Mouse (Mus musculus) liver, embryonic 12.5 days (tissue): ENCODE measurements around the gene Gm44790. TPM values are rescaled to one million over a fixed set of nuclear protein-coding genes. Genes with fewer than 3 reads are reported as not detected.

ENCODE experiments used
- ATAC-seq: fragments of 200-750 bp; cut with Nextera tagmentation; 2 replicates; pipeline ENCODE4 v1.8.0; 2017; ENCODE audit warnings: moderate number of reproducible peaks, mild to moderate bottlenecking, moderate library complexity
- H3K27ac ChIP-seq: fragments of 300-500 bp; sonication (generic); 2 replicates; pipeline ENCODE4 v1.5.1; 2016; ENCODE audit warnings: mild to moderate bottlenecking
- H3K27me3 ChIP-seq: fragments of 300-500 bp; sonication (generic); replicated peaks from 2 replicates; pipeline ENCODE4 v1.6.1; 2016; ENCODE audit warnings: mild to moderate bottlenecking, moderate library complexity
- H3K36me3 ChIP-seq: fragments of 300-500 bp; sonication (generic); 2 replicates; pipeline ENCODE4 v1.6.1; 2016; ENCODE audit warnings: mild to moderate bottlenecking, moderate library complexity
- H3K4me1 ChIP-seq: fragments of 300-500 bp; sonication (generic); 2 replicates; pipeline ENCODE4 v1.6.1; 2016
- H3K4me2 ChIP-seq: fragments of 300-500 bp; sonication (generic); 2 replicates; pipeline ENCODE4 v1.6.1; 2016; ENCODE audit warnings: mild to moderate bottlenecking, moderate library complexity
- H3K4me3 ChIP-seq: fragments of 300-500 bp; sonication (generic); 2 replicates; pipeline ENCODE4 v1.5.1; 2016; ENCODE audit warnings: mild to moderate bottlenecking, moderate library complexity
- H3K9ac ChIP-seq: fragments of 300-500 bp; sonication (generic); 2 replicates; pipeline ENCODE4 v1.6.1; 2016; ENCODE audit warnings: mild to moderate bottlenecking, moderate library complexity
- H3K9me3 ChIP-seq: fragments of 300-500 bp; sonication (generic); replicated peaks from 2 replicates; pipeline ENCODE4 v1.6.1; 2016; ENCODE audit warnings: mild to moderate bottlenecking, moderate library complexity
- WGBS: fragments of 180-500 bp; shearing (Covaris S2); methylation state at CpG from one replicate; pipeline ENCODE4 v1.1.7; 2016; ENCODE audit not compliant: insufficient replicate concordance; 5-methylcytosine and 5-hydroxymethylcytosine counted together
- polyA plus RNA-seq: library from polyadenylated mRNA; unstranded; fragments of >200 nt; fragmentation: Nextera tagmentation; extraction: Ambion mirVana; gene quantifications from 2 replicates; pipeline ENCODE4 v1.2.1, GENCODE M21; 2016

Gm44790 gene
- polyA plus RNA-seq, 1 experiment from 2014 or later: not detected

- peak overlapping the region; percentile 32; the same call in 1 of the 2 replicates for H3K27ac ChIP-seq
- no peaks in the 10 kb centered on the region for H3K9me3 ChIP-seq
- H3K27me3 ChIP-seq: no peaks in the 10 kb centered on the region
- ATAC-seq: no peak
- no peak overlapping the region for H3K4me3 ChIP-seq
- 52% methylated on average over 1 of the region's 1 CpGs for WGBS
- no peak overlapping the region for H3K9ac ChIP-seq
- H3K36me3 ChIP-seq: peaks cover 88% of the 10 kb centered on the region
- H3K4me1 ChIP-seq: 0 out of 2 replicates have a peak, but pooled peaks cover 4% of the 10 kb centered on the region
- H3K4me2 ChIP-seq: no peak overlapping the region
These were observed 20.6 kb downstream of the Gm44790 start for GRCm38 (mm10) chr6:86446927-86447568.

- no peak overlapping the region for H3K9ac ChIP-seq
- H3K4me2 ChIP-seq: no peak overlapping the region
- peaks cover 10% of the 10 kb centered on the region; the same call in 1 of the 2 replicates for H3K4me1 ChIP-seq
- WGBS: 77% methylated on average over 3 of the region's 3 CpGs
- H3K4me3 ChIP-seq: no peak overlapping the region
- no peak for ATAC-seq
- H3K9me3 ChIP-seq: no peaks in the 10 kb centered on the region
- no peak overlapping the region for H3K27ac ChIP-seq
- peaks cover 91% of the 10 kb centered on the region for H3K36me3 ChIP-seq
- H3K27me3 ChIP-seq: no peaks in the 10 kb centered on the region
These were observed 30.3 kb downstream of the Gm44790 start for GRCm38 (mm10) chr6:86456727-86457126.

- 75% methylated on average over 3 of the region's 3 CpGs for WGBS
- Histone ChIP-seq H3K27ac (no peak overlapping the region), H3K27me3 (no peaks in the 10 kb centered on the region), H3K4me1 (0 out of 2 replicates have a peak, but pooled peaks cover 2% of the 10 kb centered on the region), H3K9ac (no peak overlapping the region), H3K4me2 (no peak overlapping the region), H3K9me3 (no peaks in the 10 kb centered on the region), H3K4me3 (no peak overlapping the region), H3K36me3 (peaks cover 92% of the 10 kb centered on the region)
- ATAC-seq: no peak
These were observed 36.6 kb downstream of the Gm44790 start for GRCm38 (mm10) chr6:86463079-86463478.

GRCm38 (mm10) chr6:86471317-86471716 lies 44.9 kb downstream of the Gm44790 start:
- H3K4me3 ChIP-seq: peak overlapping the region; percentile 63
- H3K4me1 ChIP-seq: peaks cover 38% of the 10 kb centered on the region
- ATAC-seq: no peak
- no peaks in the 10 kb centered on the region for H3K9me3 ChIP-seq
- peak overlapping the region; percentile 87 for H3K4me2 ChIP-seq
- H3K36me3 ChIP-seq: peaks cover 39% of the 10 kb centered on the region
- peak overlapping the region; percentile 79 for H3K9ac ChIP-seq
- H3K27me3 ChIP-seq: no peaks in the 10 kb centered on the region
- peak overlapping the region; percentile 82 for H3K27ac ChIP-seq
- WGBS: 55% methylated on average over 3 of the region's 3 CpGs

GRCm38 (mm10) chr6:86471760-86472099 lies 45.3 kb downstream of the Gm44790 start:
- peak; percentile 40 for ATAC-seq
- peak overlapping the region; percentile 87 for H3K4me2 ChIP-seq
- H3K27me3 ChIP-seq: no peaks in the 10 kb centered on the region
- H3K4me1 ChIP-seq: peaks cover 41% of the 10 kb centered on the region
- H3K27ac ChIP-seq: peak overlapping the region; percentile 82
- no peaks in the 10 kb centered on the region for H3K9me3 ChIP-seq
- WGBS: 12% methylated on average over 9 of the region's 9 CpGs
- H3K4me3 ChIP-seq: peak overlapping the region; percentile 63
- H3K9ac ChIP-seq: peak overlapping the region; percentile 79
- peaks cover 35% of the 10 kb centered on the region for H3K36me3 ChIP-seq

- H3K4me2 ChIP-seq: peak overlapping the region; percentile 87
- H3K27ac ChIP-seq: peak overlapping the region; percentile 82
- WGBS: under 1% methylated on average over 56 of the region's 56 CpGs
- H3K4me3 ChIP-seq: peak overlapping the region; percentile 63
- H3K36me3 ChIP-seq: peaks cover 29% of the 10 kb centered on the region
- ATAC-seq: peak; percentile 93
- H3K9me3 ChIP-seq: no peaks in the 10 kb centered on the region
- H3K4me1 ChIP-seq: peaks cover 42% of the 10 kb centered on the region
- peak overlapping the region; percentile 79 for H3K9ac ChIP-seq
- H3K27me3 ChIP-seq: no peaks in the 10 kb centered on the region
These were observed 45.9 kb downstream of the Gm44790 start for GRCm38 (mm10) chr6:86472100-86472955.

GRCm38 (mm10) chr6:86473077-86473476 lies 46.6 kb downstream of the Gm44790 start:
- Histone ChIP-seq H3K4me2 (peak overlapping the region; percentile 87), H3K4me3 (peak overlapping the region; percentile 63), H3K9ac (peak overlapping the region; percentile 79), H3K27me3 (no peaks in the 10 kb centered on the region), H3K4me1 (peaks cover 47% of the 10 kb centered on the region), H3K27ac (peak overlapping the region; percentile 82), H3K9me3 (no peaks in the 10 kb centered on the region), H3K36me3 (peaks cover 22% of the 10 kb centered on the region)
- no peak for ATAC-seq
- 57% methylated on average over 7 of the region's 7 CpGs for WGBS

- Histone ChIP-seq H3K27me3 (no peaks in the 10 kb centered on the region), H3K4me3 (no peak overlapping the region), H3K9me3 (no peaks in the 10 kb centered on the region), H3K4me1 (peaks cover 56% of the 10 kb centered on the region), H3K27ac (no peak overlapping the region), H3K9ac (no peak overlapping the region), H3K36me3 (peaks cover 17% of the 10 kb centered on the region), H3K4me2 (no peak overlapping the region)
- ATAC-seq: no peak
- 84% methylated on average over 5 of the region's 5 CpGs for WGBS
These were observed 47.6 kb downstream of the Gm44790 start for GRCm38 (mm10) chr6:86474072-86474471.

GRCm38 (mm10) chr6:86474646-86475181 lies 48.3 kb downstream of the Gm44790 start:
- Histone ChIP-seq H3K9ac (no peak overlapping the region), H3K27me3 (no peaks in the 10 kb centered on the region), H3K4me3 (no peak overlapping the region), H3K9me3 (no peaks in the 10 kb centered on the region), H3K27ac (peak overlapping the region; percentile 50; the same call in 1 of the 2 replicates), H3K36me3 (peaks cover 10% of the 10 kb centered on the region), H3K4me2 (no peak overlapping the region), H3K4me1 (peaks cover 63% of the 10 kb centered on the region)
- ATAC-seq: no peak

- ATAC-seq: no peak
- peaks cover 1% of the 10 kb centered on the region; the same call in 1 of the 2 replicates for H3K36me3 ChIP-seq
- no peak overlapping the region for H3K4me2 ChIP-seq
- 69% methylated on average over 9 of the region's 9 CpGs for WGBS
- H3K9ac ChIP-seq: no peak overlapping the region
- H3K27me3 ChIP-seq: no peaks in the 10 kb centered on the region
- peaks cover 72% of the 10 kb centered on the region for H3K4me1 ChIP-seq
- no peaks in the 10 kb centered on the region for H3K9me3 ChIP-seq
- H3K27ac ChIP-seq: peak overlapping the region; percentile 50; the same call in 1 of the 2 replicates
- H3K4me3 ChIP-seq: no peak overlapping the region
These were observed 49.2 kb downstream of the Gm44790 start for GRCm38 (mm10) chr6:86475462-86476167.

GRCm38 (mm10) chr6:86476931-86477330 lies 50.5 kb downstream of the Gm44790 start:
- H3K9me3 ChIP-seq: no peaks in the 10 kb centered on the region
- 65% methylated on average over 5 of the region's 5 CpGs for WGBS
- no peak overlapping the region for H3K27ac ChIP-seq
- no peak for ATAC-seq
- H3K4me3 ChIP-seq: no peak overlapping the region
- no peaks in the 10 kb centered on the region for H3K27me3 ChIP-seq
- no peak overlapping the region for H3K9ac ChIP-seq
- H3K4me2 ChIP-seq: no peak overlapping the region
- peaks cover 66% of the 10 kb centered on the region for H3K4me1 ChIP-seq
- H3K36me3 ChIP-seq: no peaks in the 10 kb centered on the region; the same call in 1 of the 2 replicates
